Mouse (Mus musculus): ENCODE measurements around the gene Fads2. TPM values are rescaled to one million over a fixed set of nuclear protein-coding genes. Genes with fewer than 3 reads are reported as not detected.

The Fads2 gene
- polyA plus RNA-seq, 1 experiment from 2014 or later, result 256 TPM

DNA sequence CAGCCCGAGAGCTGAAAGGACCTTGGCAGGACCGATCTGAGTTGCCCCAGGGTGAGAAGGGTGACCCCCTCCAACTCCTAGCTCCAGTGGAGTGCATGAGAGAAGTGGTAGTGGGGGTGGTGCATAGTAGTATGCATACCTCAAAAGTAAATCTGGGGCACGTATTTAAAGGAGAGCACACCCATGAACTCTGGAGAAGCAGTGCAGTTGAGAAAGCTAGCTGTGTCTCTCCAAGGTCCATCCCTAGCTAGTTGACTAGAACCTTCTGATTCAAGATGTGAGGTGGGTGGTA, 83.1 kb downstream of the Fads2 start:
- ATAC-seq, result peak; percentile 5; the same call in 1 of the 2 replicates
- H3K9ac ChIP-seq (ENCODE audit: low read depth, low read length), result peak overlapping the region; percentile 79
- H3K9me3 ChIP-seq (replicated peaks; ENCODE audit: control insufficient read depth, low read length, poor library complexity, severe bottlenecking), result no peaks in the 10 kb centered on the region
- H3K4me2 ChIP-seq (ENCODE audit: low read length), result peak overlapping the region; percentile 75
- 2% methylated on average over 3 of the region's 3 CpGs for whole genome bisulfite sequencing
- H3K4me1 ChIP-seq (ENCODE audit: control insufficient read depth, insufficient read depth, low read length), result peaks cover 12% of the 10 kb centered on the region
- H3K36me3 ChIP-seq (ENCODE audit: control insufficient read depth, insufficient read depth, low read length), result no peaks in the 10 kb centered on the region
- H3K4me3 ChIP-seq (ENCODE audit: low read depth, low read length), result peak overlapping the region; percentile 65
- no peaks in the 10 kb centered on the region for H3K27me3 ChIP-seq (ENCODE audit: control insufficient read depth, insufficient read depth, low read depth, low read length)
- no peak overlapping the region for H3K27ac ChIP-seq (ENCODE audit: low read length)

DNA sequence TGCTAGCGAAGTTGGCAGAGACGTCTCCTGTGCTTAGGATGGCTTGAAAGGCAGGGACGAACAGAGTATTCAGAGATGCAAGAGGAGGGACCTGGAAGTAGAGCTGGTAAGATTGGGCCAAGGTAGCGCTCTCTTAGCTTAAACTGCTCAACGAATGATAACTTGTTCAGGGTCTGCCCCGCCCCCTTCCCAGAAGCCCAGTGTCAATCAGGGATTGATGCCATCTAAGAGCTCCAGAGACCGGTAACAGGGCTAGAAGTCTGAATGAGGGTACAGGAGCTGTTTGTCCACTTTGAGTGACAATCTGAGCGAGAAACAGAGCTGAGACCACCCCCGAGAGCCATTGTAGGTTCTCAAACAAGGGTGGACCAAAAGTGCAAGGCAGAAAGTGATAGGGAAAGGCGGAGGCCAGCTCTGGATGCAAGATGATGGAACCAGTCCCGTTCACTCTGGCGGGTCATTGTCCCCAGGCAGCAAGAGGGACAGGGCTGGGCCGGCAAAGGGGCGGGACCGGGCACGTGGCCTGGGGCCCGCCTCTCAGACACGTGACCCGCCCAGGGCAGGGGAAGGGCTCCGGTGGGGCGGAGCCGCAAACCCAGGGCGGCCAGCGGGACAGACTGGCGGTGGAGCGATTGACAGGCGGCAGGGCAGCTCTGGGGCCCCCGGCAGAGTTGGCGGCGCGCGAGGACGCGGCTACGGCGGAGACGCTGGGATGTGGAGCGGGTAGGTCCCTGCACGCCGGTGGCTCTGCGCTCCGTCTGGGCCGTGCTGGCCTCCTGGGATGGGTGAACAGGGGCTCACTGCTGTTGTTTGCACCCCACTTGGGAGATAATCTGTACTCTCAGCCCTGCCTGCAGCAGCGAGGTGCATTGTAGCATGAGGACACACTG, 83.7 kb downstream of the Fads2 start:
- H3K9ac ChIP-seq (ENCODE audit: low read depth, low read length), result peak overlapping the region; percentile 79
- H3K4me2 ChIP-seq (ENCODE audit: low read length), result peak overlapping the region; percentile 75
- peak overlapping the region; percentile 23; the same call in 1 of the 2 replicates for H3K27ac ChIP-seq (ENCODE audit: low read length)
- peak overlapping the region; percentile 65 for H3K4me3 ChIP-seq (ENCODE audit: low read depth, low read length)
- peak; percentile 94 for ATAC-seq
- peaks cover 12% of the 10 kb centered on the region for H3K4me1 ChIP-seq (ENCODE audit: control insufficient read depth, insufficient read depth, low read length)
- H3K36me3 ChIP-seq (ENCODE audit: control insufficient read depth, insufficient read depth, low read length), result no peaks in the 10 kb centered on the region
- H3K9me3 ChIP-seq (replicated peaks; ENCODE audit: control insufficient read depth, low read length, poor library complexity, severe bottlenecking), result no peaks in the 10 kb centered on the region
- 5% methylated on average over 40 of the region's 44 CpGs for WGBS
- H3K27me3 ChIP-seq (ENCODE audit: control insufficient read depth, insufficient read depth, low read depth, low read length), result no peaks in the 10 kb centered on the region

DNA sequence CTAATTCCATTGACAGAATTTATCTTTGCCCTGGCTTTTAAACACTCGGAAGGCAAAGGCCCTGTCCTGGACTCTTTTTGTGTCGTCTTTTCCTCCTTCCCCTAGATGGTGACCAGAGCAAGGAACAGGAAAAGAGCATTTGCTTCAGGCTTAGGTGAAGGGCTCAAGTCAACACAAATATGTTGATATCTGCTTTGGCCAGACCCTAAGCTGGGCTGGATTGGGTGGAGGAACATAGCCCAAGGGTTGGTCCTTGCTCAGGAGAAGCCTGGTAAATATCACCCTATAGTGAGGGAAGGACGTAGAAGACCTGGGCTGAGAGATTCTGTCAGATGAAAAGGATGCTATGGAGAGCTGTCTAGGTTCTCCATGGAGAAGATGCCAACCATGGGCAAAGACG, 85.4 kb downstream of the Fads2 start:
- no peak for ATAC-seq
- H3K36me3 ChIP-seq (ENCODE audit: control insufficient read depth, insufficient read depth, low read length), result no peaks in the 10 kb centered on the region

DNA sequence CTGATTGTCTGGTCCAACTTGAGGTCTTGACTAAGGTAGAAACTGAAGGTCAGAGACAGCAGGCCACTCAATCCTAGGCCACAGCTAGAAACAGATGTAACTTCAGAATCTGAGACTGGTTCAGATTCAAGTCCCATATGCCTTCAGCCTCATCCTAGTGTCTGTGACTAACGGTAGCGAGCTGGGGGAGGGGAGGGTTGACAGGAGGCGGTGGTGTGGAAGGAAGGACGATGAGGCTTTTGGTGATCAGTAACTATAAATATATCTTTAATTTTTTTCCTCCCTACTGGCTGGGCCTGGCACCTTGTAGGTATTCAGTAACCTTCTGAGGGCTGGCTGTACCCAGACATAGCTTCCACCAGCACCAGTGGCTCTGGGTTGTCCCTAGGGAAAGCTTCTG, 86.1 kb downstream of the Fads2 start:
- Histone ChIP-seq H3K9ac (ENCODE audit: low read depth, low read length) (no peak overlapping the region), H3K4me1 (ENCODE audit: control insufficient read depth, insufficient read depth, low read length) (peaks cover 12% of the 10 kb centered on the region), H3K4me2 (ENCODE audit: low read length) (no peak overlapping the region), H3K27me3 (ENCODE audit: control insufficient read depth, insufficient read depth, low read depth, low read length) (no peaks in the 10 kb centered on the region), H3K36me3 (ENCODE audit: control insufficient read depth, insufficient read depth, low read length) (no peaks in the 10 kb centered on the region), H3K27ac (ENCODE audit: low read length) (no peak overlapping the region), H3K9me3 (replicated peaks; ENCODE audit: control insufficient read depth, low read length, poor library complexity, severe bottlenecking) (no peaks in the 10 kb centered on the region), H3K4me3 (ENCODE audit: low read depth, low read length) (no peak overlapping the region)
- ATAC-seq, result no peak
- WGBS, result 87% methylated on average over 4 of the region's 4 CpGs

More for the DNA sequence above, 85.4 kb downstream of the Fads2 start:
- H3K9ac ChIP-seq (ENCODE audit: low read depth, low read length), result no peak overlapping the region
- 87% methylated on average over 4 of the region's 4 CpGs for WGBS
- no peak overlapping the region for H3K4me2 ChIP-seq (ENCODE audit: low read length)
- peaks cover 12% of the 10 kb centered on the region for H3K4me1 ChIP-seq (ENCODE audit: control insufficient read depth, insufficient read depth, low read length)
- H3K27me3 ChIP-seq (ENCODE audit: control insufficient read depth, insufficient read depth, low read depth, low read length), result no peaks in the 10 kb centered on the region
- no peak overlapping the region for H3K4me3 ChIP-seq (ENCODE audit: low read depth, low read length)
- H3K9me3 ChIP-seq (replicated peaks; ENCODE audit: control insufficient read depth, low read length, poor library complexity, severe bottlenecking), result no peaks in the 10 kb centered on the region
- no peak overlapping the region for H3K27ac ChIP-seq (ENCODE audit: low read length)

DNA sequence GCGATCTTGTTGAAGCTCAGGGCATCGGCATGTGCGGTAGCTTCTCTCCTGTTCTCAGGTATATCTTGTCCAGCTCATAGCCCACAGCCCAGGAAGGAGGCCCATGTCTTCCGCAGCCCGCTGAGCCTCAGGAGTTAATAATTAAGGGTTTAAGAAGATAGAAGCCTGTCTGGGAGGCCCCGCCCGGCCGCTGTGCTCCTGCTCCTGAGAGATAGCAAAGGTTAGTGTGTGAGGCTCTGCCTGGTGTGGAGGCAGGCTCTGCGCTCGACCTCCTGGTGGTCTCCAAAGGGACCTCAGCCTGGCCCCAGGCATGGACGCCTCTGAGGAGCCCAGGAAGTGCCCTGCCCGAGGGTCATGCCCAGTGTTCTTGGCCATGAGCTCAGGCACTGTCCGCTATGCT, 86.7 kb downstream of the Fads2 start:
- H3K4me2 ChIP-seq (ENCODE audit: low read length), result no peak overlapping the region
- no peak overlapping the region for H3K9ac ChIP-seq (ENCODE audit: low read depth, low read length)
- H3K36me3 ChIP-seq (ENCODE audit: control insufficient read depth, insufficient read depth, low read length), result no peaks in the 10 kb centered on the region
- no peaks in the 10 kb centered on the region for H3K27me3 ChIP-seq (ENCODE audit: control insufficient read depth, insufficient read depth, low read depth, low read length)
- no peak overlapping the region for H3K4me3 ChIP-seq (ENCODE audit: low read depth, low read length)
- no peak for ATAC-seq
- peaks cover 12% of the 10 kb centered on the region for H3K4me1 ChIP-seq (ENCODE audit: control insufficient read depth, insufficient read depth, low read length)
- no peaks in the 10 kb centered on the region for H3K9me3 ChIP-seq (replicated peaks; ENCODE audit: control insufficient read depth, low read length, poor library complexity, severe bottlenecking)
- 82% methylated on average over 13 of the region's 13 CpGs for WGBS
- no peak overlapping the region for H3K27ac ChIP-seq (ENCODE audit: low read length)

DNA sequence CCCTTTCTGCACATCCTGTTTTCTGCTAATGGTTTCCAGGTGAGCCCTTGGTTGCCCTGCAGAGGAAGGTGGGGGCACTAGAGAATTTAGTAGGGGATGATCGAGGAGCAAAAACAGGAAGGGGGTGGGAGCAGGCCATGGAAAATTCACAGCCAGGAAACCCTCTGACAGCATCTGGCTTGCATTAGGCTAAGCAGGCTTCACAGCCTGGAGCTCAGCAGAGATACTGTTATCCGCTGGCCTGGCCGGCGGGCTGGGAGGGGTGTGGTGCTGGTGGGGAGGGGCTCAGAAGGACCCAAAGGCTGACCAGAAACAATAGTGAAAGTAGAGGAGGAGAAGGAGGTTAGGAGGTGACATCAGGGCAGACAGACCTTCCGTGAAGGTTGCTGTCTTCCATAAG, 87.6 kb downstream of the Fads2 start:
- no peak for ATAC-seq
- H3K27me3 ChIP-seq (ENCODE audit: control insufficient read depth, insufficient read depth, low read depth, low read length), result no peaks in the 10 kb centered on the region
- WGBS, result 70% methylated on average over 5 of the region's 5 CpGs
- H3K4me3 ChIP-seq (ENCODE audit: low read depth, low read length), result no peak overlapping the region
- H3K9me3 ChIP-seq (replicated peaks; ENCODE audit: control insufficient read depth, low read length, poor library complexity, severe bottlenecking), result no peaks in the 10 kb centered on the region
- no peak overlapping the region for H3K27ac ChIP-seq (ENCODE audit: low read length)
- no peaks in the 10 kb centered on the region for H3K36me3 ChIP-seq (ENCODE audit: control insufficient read depth, insufficient read depth, low read length)
- H3K9ac ChIP-seq (ENCODE audit: low read depth, low read length), result no peak overlapping the region
- H3K4me1 ChIP-seq (ENCODE audit: control insufficient read depth, insufficient read depth, low read length), result peaks cover 6% of the 10 kb centered on the region
- H3K4me2 ChIP-seq (ENCODE audit: low read length), result no peak overlapping the region

DNA sequence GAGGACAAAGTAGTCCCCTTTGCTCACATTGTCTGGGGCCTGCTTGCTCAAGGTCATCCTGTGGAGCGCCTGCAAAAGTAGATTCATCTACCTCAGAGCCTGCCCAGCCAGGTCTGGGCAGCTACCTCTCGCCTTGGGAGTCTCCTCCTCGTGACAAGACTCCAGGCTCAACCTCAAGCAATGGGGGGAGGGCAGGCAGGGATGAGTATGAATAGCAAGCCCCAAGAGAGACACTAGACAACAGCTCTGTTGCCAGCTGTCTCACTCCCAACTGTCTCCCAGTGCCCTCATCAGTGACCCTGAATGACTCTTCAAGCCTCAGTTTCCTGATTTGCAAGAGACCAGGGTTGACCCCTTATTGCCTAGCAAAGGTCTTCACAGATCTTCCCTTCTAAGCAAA, 88.2 kb downstream of the Fads2 start:
- no peak overlapping the region for H3K9ac ChIP-seq (ENCODE audit: low read depth, low read length)
- H3K27me3 ChIP-seq (ENCODE audit: control insufficient read depth, insufficient read depth, low read depth, low read length), result no peaks in the 10 kb centered on the region
- WGBS, result 64% methylated on average over 3 of the region's 3 CpGs
- H3K4me1 ChIP-seq (ENCODE audit: control insufficient read depth, insufficient read depth, low read length), result peaks cover under 1% of the 10 kb centered on the region; the same call in 1 of the 2 replicates
- H3K4me2 ChIP-seq (ENCODE audit: low read length), result no peak overlapping the region
- no peak overlapping the region for H3K27ac ChIP-seq (ENCODE audit: low read length)
- no peak for ATAC-seq
- no peaks in the 10 kb centered on the region for H3K36me3 ChIP-seq (ENCODE audit: control insufficient read depth, insufficient read depth, low read length)
- no peaks in the 10 kb centered on the region for H3K9me3 ChIP-seq (replicated peaks; ENCODE audit: control insufficient read depth, low read length, poor library complexity, severe bottlenecking)
- H3K4me3 ChIP-seq (ENCODE audit: low read depth, low read length), result no peak overlapping the region

DNA sequence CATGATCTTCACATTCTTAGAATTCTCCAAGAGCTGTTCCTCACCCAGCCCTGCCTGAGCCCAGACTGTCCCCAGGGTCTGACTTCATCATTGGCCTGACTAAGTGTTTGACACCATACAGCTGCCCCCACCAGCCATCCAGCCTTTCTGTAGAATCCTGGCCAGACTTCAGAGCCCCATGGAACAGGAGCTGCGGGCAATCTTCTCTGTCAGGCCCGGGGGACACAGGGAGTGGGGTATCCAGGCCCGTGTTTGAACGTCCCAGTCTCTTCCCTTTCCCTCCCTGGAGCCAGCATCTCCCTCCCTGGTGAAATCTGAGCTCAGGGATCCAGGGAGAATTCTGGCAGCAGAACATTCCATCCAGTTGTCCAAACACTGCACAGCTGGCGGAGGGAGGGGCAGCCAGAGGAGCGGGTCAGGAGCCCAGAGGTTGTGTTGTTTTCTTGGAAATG, 88.7 kb downstream of the Fads2 start:
- no peak overlapping the region for H3K4me3 ChIP-seq (ENCODE audit: low read depth, low read length)
- no peaks in the 10 kb centered on the region for H3K27me3 ChIP-seq (ENCODE audit: control insufficient read depth, insufficient read depth, low read depth, low read length)
- no peak overlapping the region for H3K27ac ChIP-seq (ENCODE audit: low read length)
- no peaks in the 10 kb centered on the region for H3K9me3 ChIP-seq (replicated peaks; ENCODE audit: control insufficient read depth, low read length, poor library complexity, severe bottlenecking)
- no peaks in the 10 kb centered on the region for H3K4me1 ChIP-seq (ENCODE audit: control insufficient read depth, insufficient read depth, low read length)
- H3K9ac ChIP-seq (ENCODE audit: low read depth, low read length), result no peak overlapping the region
- no peaks in the 10 kb centered on the region for H3K36me3 ChIP-seq (ENCODE audit: control insufficient read depth, insufficient read depth, low read length)
- 62% methylated on average over 6 of the region's 6 CpGs for WGBS
- no peak for ATAC-seq
- no peak overlapping the region for H3K4me2 ChIP-seq (ENCODE audit: low read length)
